Mouse (Mus musculus) forebrain, embryonic 12.5 days (tissue): ENCODE data around the gene Ccdc102a. TPM values are rescaled to one million over a fixed set of nuclear protein-coding genes. Genes with fewer than 3 reads are reported as not detected.

Experiments used
- ATAC-seq: fragments of 200-750 bp; cut with Nextera tagmentation; 2 replicates; pipeline ENCODE4 v1.8.0; 2017; ENCODE audit warnings: moderate TSS enrichment; ENCODE audit not compliant: low FRiP score
- H3K27ac ChIP-seq: fragments of 300-500 bp; sonication (generic); 2 replicates; pipeline ENCODE4 v1.5.1; 2016; ENCODE audit warnings: mild to moderate bottlenecking
- H3K27me3 ChIP-seq: fragments of 300-500 bp; sonication (generic); 2 replicates; pipeline ENCODE4 v1.6.1; 2016; ENCODE audit warnings: mild to moderate bottlenecking
- H3K36me3 ChIP-seq: fragments of 300-500 bp; sonication (generic); replicated peaks from 2 replicates; pipeline ENCODE4 v1.6.1; 2016; ENCODE audit warnings: mild to moderate bottlenecking
- H3K4me1 ChIP-seq: fragments of 300-500 bp; sonication (generic); 2 replicates; pipeline ENCODE4 v1.6.1; 2016
- H3K4me2 ChIP-seq: fragments of 300-500 bp; sonication (generic); 2 replicates; pipeline ENCODE4 v1.6.1; 2016; ENCODE audit warnings: mild to moderate bottlenecking, moderate library complexity
- H3K4me3 ChIP-seq: fragments of 300-500 bp; sonication (generic); replicated peaks from 2 replicates; pipeline ENCODE4 v1.5.1; 2016; ENCODE audit warnings: mild to moderate bottlenecking
- H3K9ac ChIP-seq: fragments of 300-500 bp; sonication (generic); 2 replicates; pipeline ENCODE4 v1.6.1; 2016; ENCODE audit warnings: mild to moderate bottlenecking
- H3K9me3 ChIP-seq: fragments of 300-500 bp; sonication (generic); 2 replicates; pipeline ENCODE4 v1.6.1; 2016
- WGBS: fragments of 180-500 bp; shearing (Covaris S2); methylation state at CpG from one replicate; pipeline ENCODE4 v1.1.7; 2016; 5-methylcytosine and 5-hydroxymethylcytosine counted together
- polyA plus RNA-seq: library from polyadenylated mRNA; unstranded; fragments of >200 nt; fragmentation: Nextera tagmentation; extraction: Ambion mirVana; gene quantifications from 2 replicates; pipeline ENCODE4 v1.2.1, GENCODE M21; 2016

The Ccdc102a gene
- polyA plus RNA-seq, 1 experiment from 2014 or later: 15.9 TPM

DNA sequence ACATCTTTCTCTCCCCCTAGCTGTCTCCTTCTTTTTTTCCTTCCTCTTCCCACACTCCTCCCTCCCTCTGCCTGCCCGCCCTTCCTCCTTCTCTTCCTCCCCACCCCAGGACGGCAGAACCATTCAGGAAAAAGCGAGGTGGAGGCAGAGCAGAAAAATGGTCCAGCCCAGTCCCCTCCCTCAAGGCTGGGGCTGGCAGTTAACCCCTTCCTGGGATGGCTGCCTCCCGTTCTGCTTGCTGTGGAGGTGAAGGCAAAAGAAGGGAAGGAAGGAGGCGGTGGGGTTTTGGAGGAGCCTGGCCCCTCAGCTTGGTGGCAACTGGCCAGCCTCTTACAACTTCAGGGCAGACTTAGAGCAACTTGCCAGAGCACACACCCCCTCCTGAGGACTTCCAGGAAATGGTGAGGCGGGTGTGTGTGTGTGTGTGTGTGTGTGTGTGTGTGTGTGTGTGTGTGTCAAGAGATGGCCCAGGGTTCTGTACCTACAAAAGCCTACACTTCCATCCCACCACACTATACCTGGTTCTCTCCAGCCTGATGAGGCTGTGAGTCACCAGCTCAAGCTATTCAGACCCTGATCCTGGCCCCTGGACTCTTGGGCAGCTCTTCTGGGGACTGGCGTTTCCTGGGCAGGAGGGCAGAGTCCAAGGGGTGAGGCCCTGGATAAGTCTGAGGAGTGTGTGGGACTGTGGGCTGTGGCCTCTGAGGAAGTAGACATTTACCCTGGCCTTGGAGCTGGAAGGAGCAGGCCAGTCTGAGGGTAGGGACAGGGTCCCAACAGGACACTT is 46.6 kb downstream of the Ccdc102a start:
- Histone ChIP-seq H3K9ac (peak overlapping the region; percentile 60), H3K27me3 (peaks cover 36% of the 10 kb centered on the region), H3K4me2 (peak overlapping the region; percentile 78), H3K4me3 (peak overlapping the region; percentile 48), H3K4me1 (peaks cover 66% of the 10 kb centered on the region), H3K36me3 (peaks cover 10% of the 10 kb centered on the region), H3K27ac (peak overlapping the region; percentile 36; the same call in 1 of the 2 replicates), H3K9me3 (no peaks in the 10 kb centered on the region)
- WGBS: 10% methylated on average over 7 of the region's 7 CpGs
- ATAC-seq: peak; percentile 78

DNA sequence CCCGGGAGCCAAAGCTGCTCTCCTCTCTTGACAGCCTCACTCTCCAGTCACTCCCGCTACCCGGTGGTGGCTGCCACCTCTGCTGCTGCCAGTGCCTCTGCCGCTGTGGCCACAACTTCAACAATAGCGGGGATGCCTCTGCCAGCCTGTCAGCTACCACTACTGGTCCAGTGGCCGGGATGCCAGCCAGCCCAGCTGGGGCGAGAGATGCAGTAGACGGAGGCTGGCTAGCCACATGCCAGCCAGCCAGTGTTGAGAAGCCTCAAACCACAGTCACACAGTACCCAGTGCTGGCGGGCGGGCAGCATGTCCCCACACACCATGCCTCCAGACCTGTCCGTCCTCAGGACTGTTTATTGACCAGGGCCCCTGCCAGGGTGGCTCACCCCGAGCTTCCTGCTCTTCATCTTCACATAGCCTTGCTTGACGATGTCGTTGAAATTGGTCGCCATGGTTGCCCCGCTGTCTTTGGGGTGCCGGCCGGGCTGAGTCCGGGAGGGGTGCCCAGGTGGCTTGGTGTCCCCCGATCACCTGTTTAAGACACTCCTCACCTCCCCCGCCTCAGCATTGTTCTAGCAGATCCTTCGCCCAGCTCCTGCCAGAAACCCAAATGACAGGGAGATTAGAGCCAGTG is 47.3 kb downstream of the Ccdc102a start:
- H3K4me3 ChIP-seq: peak overlapping the region; percentile 48
- peak overlapping the region; percentile 78 for H3K4me2 ChIP-seq
- 2% methylated on average over 22 of the region's 22 CpGs for WGBS
- peaks cover 62% of the 10 kb centered on the region for H3K4me1 ChIP-seq
- H3K27ac ChIP-seq: peak overlapping the region; percentile 36; the same call in 1 of the 2 replicates
- peak overlapping the region; percentile 60 for H3K9ac ChIP-seq
- peaks cover 16% of the 10 kb centered on the region for H3K36me3 ChIP-seq
- peaks cover 32% of the 10 kb centered on the region for H3K27me3 ChIP-seq
- no peaks in the 10 kb centered on the region for H3K9me3 ChIP-seq
- peak; percentile 49 for ATAC-seq

DNA sequence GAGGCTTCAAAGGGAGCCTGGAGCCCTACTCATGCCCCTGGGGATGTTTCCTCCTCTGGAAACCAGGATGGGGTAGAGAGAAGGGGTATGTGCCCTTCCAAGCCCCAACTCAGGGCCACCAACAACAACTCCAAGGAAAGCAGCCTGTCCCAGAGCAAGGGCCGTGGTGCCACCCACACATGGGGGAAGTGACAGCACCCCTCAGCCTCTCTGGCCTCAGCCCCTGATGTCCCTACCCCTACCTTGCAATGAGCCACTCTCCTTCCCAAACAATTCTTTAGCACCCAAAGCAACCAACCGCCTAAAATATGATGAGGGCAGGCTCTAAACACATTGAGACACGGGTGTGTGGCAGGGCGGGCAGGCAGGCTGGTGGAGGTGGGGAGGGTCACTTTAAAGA is 47.9 kb downstream of the Ccdc102a start:
- Histone ChIP-seq H3K9ac (peak overlapping the region; percentile 60), H3K4me2 (peak overlapping the region; percentile 78), H3K4me1 (peaks cover 56% of the 10 kb centered on the region), H3K27me3 (peaks cover 26% of the 10 kb centered on the region), H3K4me3 (peak overlapping the region; percentile 48), H3K9me3 (no peaks in the 10 kb centered on the region), H3K36me3 (peaks cover 22% of the 10 kb centered on the region), H3K27ac (no peak overlapping the region)
- no peak for ATAC-seq
- WGBS: 11% methylated on average over 4 of the region's 4 CpGs

DNA sequence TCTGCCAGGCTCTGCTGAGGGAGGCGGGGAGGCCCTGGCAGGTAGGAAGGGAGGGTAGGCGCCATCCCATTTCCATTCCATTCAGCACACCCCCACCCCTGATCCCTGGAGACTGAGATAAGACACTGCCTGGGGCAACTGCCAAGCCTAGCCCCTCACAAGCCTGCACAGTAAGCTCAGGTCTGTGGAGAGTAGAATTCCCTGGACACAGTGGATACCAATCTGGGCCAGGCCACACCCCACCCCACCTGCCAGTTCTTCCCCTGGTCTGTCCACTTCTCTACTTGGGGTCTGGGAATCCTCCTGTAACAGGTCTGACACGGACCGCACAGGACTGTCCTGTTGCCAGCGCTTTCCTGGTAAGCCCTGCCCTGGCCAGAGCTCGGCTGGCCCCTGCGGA is 48.8 kb downstream of the Ccdc102a start:
- 0 out of 2 replicates have a peak overlapping the region, but pooled peaks have one; percentile 60 for H3K9ac ChIP-seq
- ATAC-seq: no peak
- no peaks in the 10 kb centered on the region for H3K9me3 ChIP-seq
- peaks cover 31% of the 10 kb centered on the region for H3K36me3 ChIP-seq
- peaks cover 48% of the 10 kb centered on the region for H3K4me1 ChIP-seq
- H3K4me3 ChIP-seq: peak overlapping the region; percentile 48; the same call in 1 of the 2 replicates
- H3K27me3 ChIP-seq: peaks cover 17% of the 10 kb centered on the region
- no peak overlapping the region for H3K27ac ChIP-seq
- peak overlapping the region; percentile 78 for H3K4me2 ChIP-seq
- WGBS: 59% methylated on average over 7 of the region's 7 CpGs

DNA sequence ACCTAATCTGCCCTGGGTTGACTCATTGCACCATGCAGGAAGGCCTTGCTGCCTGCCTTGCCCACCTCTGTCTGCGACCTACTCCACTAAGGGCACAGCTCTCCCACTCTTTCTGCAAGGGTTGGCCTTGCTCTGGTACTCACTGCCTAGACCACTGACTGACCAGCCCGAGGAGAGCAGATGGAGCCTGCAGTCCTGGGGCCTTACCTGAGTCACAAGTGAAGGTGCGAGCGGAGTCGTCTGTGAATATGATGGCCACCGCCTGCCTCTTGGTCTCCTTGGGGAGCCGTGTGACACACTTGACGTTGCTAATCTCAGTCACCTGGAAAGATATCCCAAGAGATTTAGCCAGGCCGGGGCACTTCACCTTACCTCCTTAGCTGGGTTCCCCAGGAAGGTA is 51.0 kb downstream of the Ccdc102a start:
- Histone ChIP-seq H3K27me3 (peaks cover 12% of the 10 kb centered on the region; the same call in 1 of the 2 replicates), H3K9ac (no peak overlapping the region), H3K4me2 (no peak overlapping the region), H3K36me3 (peaks cover 52% of the 10 kb centered on the region), H3K27ac (0 out of 2 replicates have a peak overlapping the region, but pooled peaks have one; percentile 3), H3K9me3 (no peaks in the 10 kb centered on the region), H3K4me3 (no peak overlapping the region), H3K4me1 (peaks cover 38% of the 10 kb centered on the region)
- WGBS: 86% methylated on average over 9 of the region's 9 CpGs
- ATAC-seq: no peak

DNA sequence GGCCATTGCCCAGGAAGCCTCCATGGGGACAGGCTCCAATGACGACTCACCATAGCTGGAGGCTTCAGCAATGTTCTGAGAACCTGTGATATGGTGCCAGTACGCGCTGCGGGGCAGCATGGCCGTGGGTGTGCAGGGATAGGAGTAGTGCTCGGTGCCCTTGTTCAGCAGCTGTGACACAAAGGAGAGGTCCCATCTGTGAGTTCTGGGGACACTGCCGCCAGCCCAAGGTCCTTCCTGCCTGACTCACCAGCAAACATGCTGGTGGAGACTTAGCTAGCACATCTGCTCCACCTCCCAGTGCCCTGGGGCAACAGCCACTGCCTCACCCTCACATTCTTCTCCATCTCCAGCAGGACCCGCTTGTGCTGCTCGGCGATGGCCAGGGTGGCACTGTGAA is 52.6 kb downstream of the Ccdc102a start:
- H3K27ac ChIP-seq: no peak overlapping the region
- no peaks in the 10 kb centered on the region for H3K9me3 ChIP-seq
- no peak overlapping the region for H3K9ac ChIP-seq
- H3K4me1 ChIP-seq: peaks cover 22% of the 10 kb centered on the region
- peaks cover 64% of the 10 kb centered on the region for H3K36me3 ChIP-seq
- peaks cover 7% of the 10 kb centered on the region; the same call in 1 of the 2 replicates for H3K27me3 ChIP-seq
- no peak overlapping the region for H3K4me2 ChIP-seq
- no peak overlapping the region for H3K4me3 ChIP-seq
- WGBS: 81% methylated on average over 10 of the region's 10 CpGs
- no peak for ATAC-seq

DNA sequence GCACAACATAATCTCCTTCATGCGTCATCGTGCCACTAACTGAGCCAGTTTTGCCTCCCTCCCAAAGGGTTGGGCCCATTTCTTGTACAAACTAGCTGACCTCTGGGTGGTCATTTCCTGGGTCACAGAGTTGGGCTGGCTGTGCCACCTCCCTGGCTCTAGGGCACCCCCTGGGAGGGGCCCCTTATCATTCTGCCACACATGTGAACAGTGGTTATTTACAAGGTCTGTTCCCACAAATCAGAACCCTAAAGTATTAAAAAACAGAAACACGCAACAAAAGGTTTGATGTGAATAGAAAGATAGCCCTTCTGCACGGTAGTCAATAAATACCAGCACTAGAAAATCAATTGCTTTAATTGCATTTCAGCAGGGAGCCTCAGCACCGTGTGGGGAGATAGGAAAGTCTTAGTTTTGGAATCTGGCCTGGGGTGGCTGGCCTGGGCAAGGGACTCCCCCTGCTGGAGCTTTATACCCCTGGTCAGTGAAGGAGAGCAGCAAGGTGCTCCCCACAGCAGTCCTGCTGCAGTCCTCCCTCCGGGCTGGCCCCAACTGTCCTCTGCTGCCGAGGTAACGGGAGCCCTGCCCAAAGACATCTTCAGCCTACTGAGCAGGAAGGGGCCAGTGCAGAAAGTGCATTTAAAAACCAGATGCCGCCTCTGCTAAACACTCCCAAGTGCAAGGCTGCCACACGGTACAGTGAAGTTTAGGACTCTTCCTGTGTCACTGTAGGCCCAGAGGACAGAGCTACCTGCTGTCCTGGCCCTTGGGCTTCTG is 53.8 kb downstream of the Ccdc102a start:
- H3K4me3 ChIP-seq: no peak overlapping the region
- 87% methylated on average over 10 of the region's 10 CpGs for WGBS
- no peak overlapping the region for H3K9ac ChIP-seq
- peaks cover 16% of the 10 kb centered on the region for H3K4me1 ChIP-seq
- H3K27ac ChIP-seq: no peak overlapping the region
- no peaks in the 10 kb centered on the region for H3K9me3 ChIP-seq
- H3K4me2 ChIP-seq: no peak overlapping the region
- H3K27me3 ChIP-seq: no peaks in the 10 kb centered on the region
- H3K36me3 ChIP-seq: peaks cover 67% of the 10 kb centered on the region
- no peak for ATAC-seq

DNA sequence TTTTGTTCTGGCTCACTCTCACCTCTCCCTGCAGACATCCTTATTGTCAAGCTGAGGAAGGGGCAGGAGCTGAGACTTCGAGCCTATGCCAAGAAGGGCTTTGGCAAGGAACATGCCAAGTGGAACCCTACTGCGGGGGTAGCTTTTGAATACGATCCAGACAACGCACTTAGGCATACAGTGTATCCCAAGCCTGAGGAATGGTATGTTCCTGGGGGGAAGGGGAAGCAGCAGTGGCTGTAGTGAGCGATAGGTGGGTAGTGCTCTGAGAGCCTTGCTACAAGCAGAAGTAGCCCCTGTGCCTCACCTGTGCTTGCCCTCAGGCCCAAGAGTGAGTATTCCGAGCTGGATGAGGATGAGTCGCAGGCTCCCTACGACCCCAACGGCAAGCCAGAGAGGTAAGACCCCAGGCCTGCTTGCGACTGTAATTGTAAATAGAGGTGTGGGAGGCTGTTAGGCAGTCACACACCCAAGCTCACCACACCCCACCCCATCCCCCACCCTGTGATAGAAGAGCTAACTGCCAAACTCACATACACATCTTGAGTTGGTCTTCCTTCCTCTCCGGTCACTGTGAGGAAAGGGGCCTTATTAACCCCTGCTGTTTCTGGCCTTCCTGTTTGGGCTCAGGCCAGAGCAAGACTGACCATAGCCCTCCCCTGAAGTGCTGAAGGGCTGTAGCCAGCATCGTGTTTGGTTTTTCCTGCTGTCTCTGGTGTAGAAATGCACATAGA is 55.2 kb downstream of the Ccdc102a start:
- WGBS: 91% methylated on average over 12 of the region's 12 CpGs
- Histone ChIP-seq H3K27me3 (no peaks in the 10 kb centered on the region), H3K4me1 (peaks cover 20% of the 10 kb centered on the region), H3K27ac (no peak overlapping the region), H3K9ac (no peak overlapping the region), H3K4me2 (no peak overlapping the region), H3K36me3 (peaks cover 64% of the 10 kb centered on the region), H3K4me3 (no peak overlapping the region), H3K9me3 (no peaks in the 10 kb centered on the region)
- ATAC-seq: no peak

DNA sequence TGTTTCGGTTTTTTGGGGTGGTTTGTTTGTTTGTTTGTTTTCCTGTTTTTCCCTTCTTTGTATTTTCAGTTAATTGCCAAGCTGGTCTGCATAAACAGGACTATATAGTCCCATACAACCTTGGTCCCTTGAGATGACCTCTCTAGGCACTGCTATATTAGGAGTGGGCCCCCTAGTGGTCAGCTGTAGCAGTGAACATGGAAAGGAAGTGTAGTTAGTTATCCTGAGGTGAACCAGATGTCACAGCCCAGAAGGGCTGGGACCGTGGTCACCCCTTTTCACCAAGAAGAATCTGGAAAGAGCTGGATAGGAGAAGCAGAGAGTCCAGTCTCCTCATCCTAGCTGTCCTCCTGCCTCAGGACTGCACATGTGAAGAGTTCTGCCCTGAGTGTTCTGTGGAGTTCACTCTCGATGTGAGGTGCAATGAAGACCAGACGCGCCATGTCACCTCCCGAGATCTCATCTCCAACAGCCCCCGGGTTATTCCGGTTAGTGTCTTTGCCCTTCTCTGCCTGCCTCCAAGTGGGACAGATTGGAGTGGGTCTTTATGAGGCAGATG is 56.5 kb downstream of the Ccdc102a start:
- 79% methylated on average over 8 of the region's 8 CpGs for WGBS
- Histone ChIP-seq H3K4me2 (no peak overlapping the region), H3K36me3 (peaks cover 58% of the 10 kb centered on the region), H3K4me3 (no peak overlapping the region), H3K9ac (no peak overlapping the region), H3K27ac (no peak overlapping the region), H3K4me1 (peaks cover 20% of the 10 kb centered on the region), H3K27me3 (no peaks in the 10 kb centered on the region), H3K9me3 (no peaks in the 10 kb centered on the region)
- no peak for ATAC-seq

DNA sequence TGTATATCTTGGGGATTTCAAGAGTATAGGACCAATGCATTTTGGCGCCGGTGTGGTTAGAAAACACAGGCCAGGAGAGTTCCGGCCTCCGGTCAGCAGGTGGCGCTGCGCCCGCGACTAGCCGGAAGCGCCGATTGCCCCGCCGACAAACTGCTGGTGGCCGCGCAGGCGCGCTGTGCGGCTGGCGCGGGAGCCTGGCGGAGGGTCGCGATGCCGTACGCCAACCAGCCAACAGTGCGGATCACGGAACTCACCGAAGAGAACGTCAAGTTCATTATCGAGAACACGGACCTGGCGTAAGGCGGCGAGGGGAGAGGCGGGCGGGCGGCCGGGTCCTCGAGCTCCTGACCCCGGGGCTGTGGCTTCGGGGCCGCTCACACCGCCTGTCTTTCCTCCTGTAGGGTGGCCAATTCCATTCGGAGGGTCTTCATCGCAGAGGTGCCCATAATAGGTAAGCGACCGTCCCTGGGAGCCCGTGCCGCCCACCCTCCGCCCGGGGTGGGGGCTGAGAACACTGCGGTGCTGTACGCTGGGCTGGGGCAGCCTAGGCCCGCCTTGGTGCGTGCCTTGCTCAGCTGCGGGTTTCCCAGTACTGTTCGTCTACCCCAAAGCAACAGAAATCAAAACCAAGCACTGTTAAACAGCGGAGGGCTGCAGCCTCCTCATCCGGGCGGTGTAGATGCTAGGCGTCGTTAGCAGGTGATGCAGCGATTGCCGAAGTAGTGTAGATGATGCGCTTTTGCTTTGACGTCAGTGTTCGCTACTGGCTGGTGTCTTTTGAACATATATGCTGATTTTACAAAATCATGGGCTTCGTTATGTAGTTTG is 60.3 kb downstream of the Ccdc102a start, which contains the start of gene Polr2c:
TSS of gene Polr2c (plus strand) at position 105 of the 828 bp plus-strand sequence.
- WGBS: under 1% methylated on average over 68 of the region's 68 CpGs
- peaks cover 20% of the 10 kb centered on the region for H3K4me1 ChIP-seq
- H3K9ac ChIP-seq: peak within 1 kb of the TSS; percentile 97
- peak within 1 kb of the TSS; percentile 87 for H3K4me2 ChIP-seq
- peak within 1 kb of the TSS; percentile 74 for H3K27ac ChIP-seq
- no peaks in the 10 kb centered on the region for H3K27me3 ChIP-seq
- peak; percentile 81 for ATAC-seq
- H3K9me3 ChIP-seq: no peaks in the 10 kb centered on the region
- peak within 1 kb of the TSS; percentile 98 for H3K4me3 ChIP-seq
- H3K36me3 ChIP-seq: peaks cover 43% of the 10 kb centered on the region

DNA sequence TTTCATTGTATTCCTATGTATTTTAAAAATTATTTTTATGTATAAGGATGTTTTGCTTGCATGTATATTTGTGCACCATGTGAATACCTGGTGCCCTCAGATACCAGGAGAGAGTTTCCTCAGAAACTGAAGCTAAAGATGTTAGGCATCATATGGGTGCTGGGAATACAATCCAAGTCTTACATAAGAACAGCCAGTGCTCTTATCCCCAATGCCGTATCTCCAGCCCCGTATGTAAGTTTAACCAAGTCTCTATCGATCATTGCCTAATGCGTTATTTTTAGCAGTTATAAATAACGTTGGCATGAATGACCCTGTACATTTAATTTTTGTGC is 60.9 kb downstream of the Ccdc102a start:
- Histone ChIP-seq H3K9me3 (no peaks in the 10 kb centered on the region), H3K36me3 (peaks cover 40% of the 10 kb centered on the region), H3K4me3 (peak overlapping the region; percentile 98), H3K27me3 (no peaks in the 10 kb centered on the region), H3K9ac (0 out of 2 replicates have a peak overlapping the region, but pooled peaks have one; percentile 97), H3K27ac (no peak overlapping the region), H3K4me2 (peak overlapping the region; percentile 22; the same call in 1 of the 2 replicates), H3K4me1 (peaks cover 20% of the 10 kb centered on the region)
- WGBS: 26% methylated on average over 5 of the region's 5 CpGs
- ATAC-seq: no peak; the same call in 1 of the 2 replicates
